Mouse (Mus musculus) monocyte, adult 5-6 weeks (primary cell): ENCODE data around the gene Gatb. TPM values are rescaled to one million over a fixed set of nuclear protein-coding genes. Genes with fewer than 3 reads are reported as not detected.
"Not testable (repeated sequence)": the region's sequence is repeated elsewhere in the genome, so short reads cannot be mapped to it uniquely, and the experiment has no call there.

ENCODE experiments used
- ATAC-seq: fragments of 153-309, 156-312 bp; replicated peaks from 2 replicates; pipeline ENCODE4 v1.8.0; 2017; ENCODE audit warnings: mild to moderate bottlenecking; ENCODE audit not compliant: low TSS enrichment, insufficient number of reproducible peaks, severe bottlenecking, poor library complexity, low FRiP score
- total RNA-seq: library from RNA; stranded (forward); fragments of 200-1000, 200-491, 200-594 nt; gene quantifications from 3 replicates; pipeline ENCODE4 v1.2.3, GENCODE M21; 2017

Gatb gene
- total RNA-seq: 2.3 to 7.2 TPM (median 4.9 TPM) in 3 replicates

- ATAC-seq: peak; percentile 99
Measured at GRCm38 (mm10) chr3:85573864-85574830, at the start of gene Gatb. Gene Gatb, plus strand, starts transcription at chr3:85574119.

DNA sequence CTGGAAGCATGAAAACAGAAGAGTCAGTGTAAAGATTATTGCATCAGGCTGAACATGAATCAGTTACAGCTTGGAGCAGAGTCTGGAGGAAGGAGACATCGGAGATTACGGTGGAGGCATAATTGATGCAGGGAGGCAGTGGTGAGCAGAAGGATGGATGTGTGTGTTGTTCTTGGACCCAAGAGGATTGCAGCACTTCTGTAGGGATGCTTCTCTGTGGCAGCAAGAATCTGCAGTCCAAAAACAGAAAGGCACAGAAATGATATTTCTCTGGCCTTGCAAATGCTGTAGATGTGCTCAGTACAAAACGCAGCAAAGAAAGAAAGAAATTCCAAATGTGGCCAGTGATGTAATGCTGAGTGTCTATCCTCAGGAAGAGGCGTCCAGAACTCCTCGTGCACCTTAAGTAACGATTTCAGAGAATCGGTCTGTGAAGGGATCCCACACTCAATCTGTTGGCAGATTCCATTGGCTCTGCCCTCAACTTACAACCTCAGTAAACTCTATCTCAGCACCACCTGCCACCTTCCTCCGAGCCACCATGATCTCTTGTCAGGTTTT is 43.2 kb upstream of the Gatb start:
- no peak for ATAC-seq

GRCm38 (mm10) chr3:85532376-85532775 is 41.5 kb upstream of the Gatb start:
- ATAC-seq: no peak

DNA sequence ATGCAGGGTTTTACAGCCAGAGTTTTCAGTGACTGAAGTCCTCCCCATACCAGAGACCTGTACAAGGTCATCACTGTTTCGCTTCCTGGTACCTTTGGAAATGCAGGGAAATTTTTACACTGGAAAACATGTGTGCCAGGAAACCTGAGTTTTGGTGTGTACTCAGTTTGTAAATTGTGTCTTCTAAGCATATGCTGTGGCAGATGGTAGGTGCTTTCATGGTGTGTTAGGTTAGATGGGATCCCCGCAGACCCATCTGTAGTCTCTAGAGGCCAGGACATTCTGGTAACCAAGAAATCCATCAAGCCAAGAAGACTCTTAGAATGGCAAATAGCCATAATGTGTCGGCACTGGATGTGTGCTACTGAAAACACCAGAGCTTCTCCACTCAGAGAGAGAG is 38.9 kb upstream of the Gatb start:
- no peak for ATAC-seq

DNA sequence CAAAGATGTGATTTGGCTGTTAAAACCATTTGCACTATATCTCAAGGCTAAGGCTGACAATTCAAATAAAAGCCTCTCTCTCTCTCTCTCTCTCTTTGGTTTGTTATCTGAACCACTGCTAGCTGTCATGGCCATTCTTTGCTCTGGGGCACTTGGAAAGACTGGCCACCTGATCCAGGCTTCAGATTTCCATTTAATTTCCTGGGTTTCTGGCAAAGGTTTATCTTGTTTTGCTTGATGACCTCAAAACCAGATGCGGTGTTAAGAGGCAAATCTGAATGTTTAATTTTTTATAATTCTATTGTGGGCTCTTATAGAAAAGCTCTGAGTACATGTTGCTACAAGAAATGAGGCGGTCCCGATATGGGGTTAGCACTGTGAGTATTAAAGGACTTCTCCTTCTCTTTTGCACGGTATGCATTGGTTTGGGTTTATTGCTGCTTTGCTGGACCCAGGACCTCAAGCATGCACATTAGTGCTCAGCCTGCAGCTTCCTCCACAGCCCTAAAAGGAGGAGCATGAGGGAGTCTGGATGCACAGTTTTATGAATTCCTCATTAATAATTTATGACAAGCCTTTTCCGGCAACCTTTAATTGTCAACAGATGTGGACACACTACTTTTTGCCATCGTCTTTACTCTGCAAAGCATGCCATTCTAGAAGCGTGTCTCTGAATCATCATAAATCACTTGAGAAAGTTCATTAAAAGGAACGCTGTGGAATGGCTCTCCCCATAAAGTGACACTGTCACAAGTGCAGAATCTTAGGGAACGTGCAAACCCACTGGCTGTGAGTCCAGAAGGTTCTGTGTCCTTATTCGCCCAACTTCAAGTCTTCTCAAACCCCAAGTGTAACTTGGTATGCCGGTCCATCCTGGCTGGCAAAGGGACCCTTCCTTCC is 38.0 kb upstream of the Gatb start:
- no peak for ATAC-seq

DNA sequence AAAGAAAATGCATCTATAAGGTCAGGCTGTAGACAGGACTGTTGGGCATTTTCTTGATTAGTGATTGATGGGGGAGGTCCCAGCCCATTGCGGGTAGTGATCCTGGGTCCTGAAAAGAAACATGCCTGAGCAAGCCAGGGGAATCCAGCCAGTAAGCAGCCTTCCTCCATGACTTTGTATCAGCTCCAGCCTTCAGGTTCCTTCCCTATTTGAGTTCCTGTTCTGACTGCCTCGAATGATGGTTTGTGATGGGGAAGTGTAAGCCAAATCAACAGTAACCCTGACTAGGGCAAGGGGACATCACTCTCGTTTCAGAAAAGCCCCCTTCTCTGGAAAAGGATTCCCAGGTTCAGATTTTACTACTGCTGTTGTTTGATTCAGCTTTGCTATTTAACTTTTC is 31.2 kb upstream of the Gatb start:
- ATAC-seq: no peak

DNA sequence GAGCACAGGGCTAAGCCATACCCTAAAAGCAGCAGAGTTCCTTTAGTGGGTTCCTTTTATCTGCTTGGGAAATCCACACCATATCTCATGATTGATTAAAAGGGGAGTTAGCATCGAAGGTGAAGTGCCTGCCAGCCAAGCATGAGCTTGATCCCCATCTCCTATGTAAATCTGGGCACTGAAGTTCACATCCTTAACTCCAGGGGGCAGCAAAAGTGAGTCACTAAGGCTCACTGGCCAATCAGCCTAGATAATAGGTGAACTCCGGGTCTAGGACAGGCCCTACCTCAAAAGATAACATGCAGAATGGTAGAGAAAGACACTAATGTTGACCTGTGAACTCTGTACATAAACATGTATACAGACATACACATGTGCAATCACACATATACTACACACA is 30.3 kb upstream of the Gatb start:
- no peak for ATAC-seq

- ATAC-seq: no peak
Measured at GRCm38 (mm10) chr3:85550312-85550711, 23.6 kb upstream of the Gatb start.

DNA sequence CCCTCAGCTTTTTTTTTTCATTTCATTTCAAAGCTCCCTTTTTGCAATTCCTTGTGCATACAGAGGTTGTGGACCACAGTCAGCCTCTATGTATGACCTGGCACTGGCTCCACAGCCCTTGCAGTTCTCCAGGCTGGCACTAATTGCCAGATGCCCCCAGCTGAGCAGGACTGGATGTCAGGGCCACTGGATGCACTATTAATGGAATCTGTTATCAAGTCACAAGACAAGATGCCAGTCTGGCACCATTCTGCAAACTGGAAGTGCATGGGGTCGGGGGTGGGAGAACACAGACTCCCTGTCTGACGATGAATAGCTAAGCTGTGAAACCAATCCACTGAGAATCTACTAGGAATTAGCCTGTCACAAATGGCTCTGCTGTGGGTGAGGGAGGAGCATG is 22.6 kb upstream of the Gatb start:
- no peak for ATAC-seq

DNA sequence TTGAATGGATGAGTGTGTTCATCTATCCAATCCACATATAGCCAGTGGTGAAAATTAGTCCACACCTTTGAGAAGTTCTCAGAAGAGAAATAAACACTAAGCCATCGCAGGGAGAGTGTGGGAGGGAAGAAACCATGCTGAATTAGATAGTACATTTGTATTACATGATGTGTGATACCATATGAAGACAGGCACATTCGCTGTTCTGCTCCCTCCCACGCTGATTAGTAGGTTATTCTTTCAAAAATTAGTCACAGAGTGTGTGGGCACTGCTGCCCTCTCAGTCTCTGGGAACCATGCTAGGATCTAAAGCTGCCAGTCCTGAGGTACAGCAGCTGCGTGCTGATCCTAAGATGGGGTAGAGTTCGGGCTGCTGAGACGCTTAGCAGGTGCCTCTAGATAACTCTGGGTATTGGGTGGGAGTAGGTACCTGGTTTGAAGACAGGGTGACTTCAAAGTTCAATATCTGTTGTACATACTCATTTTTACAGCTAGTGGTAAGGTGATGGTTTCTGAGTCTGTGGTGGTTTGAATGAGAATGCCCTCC is 20.1 kb upstream of the Gatb start:
- no peak for ATAC-seq

GRCm38 (mm10) chr3:85564603-85565002 is 9.3 kb upstream of the Gatb start:
- ATAC-seq: no peak

DNA sequence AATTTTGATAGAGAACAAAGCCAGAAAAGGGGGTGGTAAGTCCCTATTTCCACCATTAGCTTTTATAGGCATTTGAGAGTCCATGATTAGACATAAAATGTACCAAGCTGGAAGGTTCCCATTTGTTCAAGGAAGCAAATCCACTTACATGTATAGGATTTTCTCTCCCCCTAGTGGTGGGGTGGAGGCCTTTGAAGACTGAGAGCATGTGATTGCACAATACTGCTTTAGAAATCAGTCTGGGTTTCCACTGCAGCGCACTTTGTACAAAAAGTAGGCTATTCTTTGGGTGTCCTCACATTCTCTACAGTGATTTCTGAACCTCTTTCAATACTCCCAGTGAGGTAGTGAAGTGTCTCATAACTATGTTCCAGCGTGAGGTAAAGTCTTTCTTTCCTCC is 2.6 kb upstream of the Gatb start:
- 0 out of 2 replicates have a peak, but pooled peaks have one; percentile 28 for ATAC-seq

DNA sequence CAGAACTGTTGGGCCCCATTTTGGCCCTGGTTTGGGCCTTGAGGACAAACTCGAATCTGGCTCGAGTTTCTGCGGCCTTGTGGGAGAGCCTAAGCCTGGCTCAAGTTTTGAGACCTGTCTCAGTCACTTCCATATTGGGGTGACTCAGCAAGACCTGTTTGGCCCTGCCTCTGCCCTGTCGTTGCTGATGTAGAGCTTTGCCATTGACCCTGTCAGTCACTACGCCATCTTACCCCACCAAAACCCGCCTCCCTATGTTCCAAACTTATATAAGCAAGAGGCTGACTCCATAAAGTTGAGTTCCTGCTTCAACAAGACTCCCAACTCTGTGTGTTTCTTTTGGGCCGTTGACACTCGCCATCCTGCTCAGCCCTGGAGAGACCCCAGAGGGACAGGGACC is 1.4 kb upstream of the Gatb start:
- not testable (repeated sequence) for ATAC-seq

DNA sequence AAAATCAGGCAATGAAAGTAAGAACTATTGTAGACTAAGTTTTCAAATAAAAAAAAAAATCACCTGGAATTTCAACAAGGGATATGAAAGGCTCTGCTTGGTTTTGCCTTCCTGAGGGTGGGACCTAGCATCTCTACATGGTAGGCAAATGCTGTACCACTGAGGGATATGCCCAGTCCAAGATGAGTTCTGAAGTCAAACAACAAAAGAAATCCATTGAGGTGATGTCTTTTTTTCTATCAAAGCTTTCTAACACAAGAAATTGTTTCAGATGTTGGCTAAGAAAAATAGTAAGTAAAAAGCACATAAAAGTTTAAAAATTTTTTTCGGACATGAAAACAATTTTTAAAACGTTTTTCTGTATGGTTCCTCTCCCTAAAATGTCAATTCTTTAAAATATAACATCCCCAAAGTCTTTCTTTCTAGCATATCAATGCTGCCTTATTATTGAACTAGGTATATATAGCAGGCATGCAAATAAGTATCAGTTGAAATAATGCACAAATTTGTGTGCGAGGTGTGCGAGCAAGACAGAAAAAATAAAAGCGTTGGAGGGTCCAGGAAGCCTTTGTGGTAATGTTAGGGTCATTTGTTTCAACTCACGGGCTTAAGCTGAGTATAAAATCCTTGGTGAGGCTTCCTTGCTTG is 579 bp upstream of the Gatb start:
- ATAC-seq: no peak

DNA sequence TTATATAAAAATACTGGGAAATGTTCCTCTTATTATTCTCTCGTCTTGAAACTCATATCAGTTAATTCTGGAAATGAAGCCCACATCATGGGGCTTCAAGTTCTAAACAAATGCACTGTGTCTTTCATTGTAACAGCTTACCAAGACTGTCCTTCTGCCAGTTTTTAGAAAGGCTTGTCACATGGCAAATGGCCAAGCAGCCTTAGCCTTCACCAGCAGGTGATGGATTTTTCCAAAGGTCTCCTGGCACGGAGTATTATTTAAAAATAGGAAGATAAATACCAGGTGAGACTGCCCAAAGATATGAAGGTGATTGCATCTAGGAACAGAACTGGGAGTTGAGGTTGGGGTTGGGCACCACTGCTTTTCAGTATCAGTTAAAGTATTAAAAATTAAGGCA is 8.8 kb downstream of the Gatb start:
- ATAC-seq: no peak

- no peak for ATAC-seq
Measured at GRCm38 (mm10) chr3:85583194-85583593, 9.3 kb downstream of the Gatb start.

- no peak for ATAC-seq
Measured at GRCm38 (mm10) chr3:85584966-85585365, 11.0 kb downstream of the Gatb start.

- ATAC-seq: no peak
Measured at GRCm38 (mm10) chr3:85588701-85589100, 14.8 kb downstream of the Gatb start.
